Mouse (Mus musculus) lung, postnatal 0 days (tissue): ENCODE data around the gene Radil. TPM values are rescaled to one million over a fixed set of nuclear protein-coding genes. Genes with fewer than 3 reads are reported as not detected.

Experiments used
- ATAC-seq: fragments of 200-750 bp; cut with Nextera tagmentation; 2 replicates; pipeline ENCODE4 v1.8.0; 2017; ENCODE audit warnings: moderate library complexity
- DNase-seq: peaks from one replicate; pipeline ENCODE4 v3.0.0-alpha.2; 2016; ENCODE audit warnings: low spot score
- H3K27ac ChIP-seq: fragments of 300-500 bp; sonication (generic); 2 replicates; pipeline ENCODE4 v1.5.1; 2014; ENCODE audit warnings: antibody characterized with exemption, mild to moderate bottlenecking, low read length, mixed read lengths
- H3K27me3 ChIP-seq: fragments of 300-500 bp; sonication (generic); replicated peaks from 2 replicates; pipeline ENCODE4 v1.6.1; 2014; ENCODE audit warnings: low read length, mixed read lengths; ENCODE audit not compliant: insufficient read depth
- H3K36me3 ChIP-seq: fragments of 300-500 bp; sonication (generic); 2 replicates; pipeline ENCODE4 v1.6.1; 2014; ENCODE audit warnings: low read length, mixed read lengths; ENCODE audit not compliant: insufficient read depth
- H3K4me1 ChIP-seq: fragments of 300-500 bp; sonication (generic); 2 replicates; pipeline ENCODE4 v1.6.1; 2014; ENCODE audit warnings: antibody characterized with exemption, low read depth, low read length, mixed read lengths; ENCODE audit not compliant: insufficient read depth
- H3K4me2 ChIP-seq: fragments of 300-500 bp; sonication (generic); replicated peaks from 2 replicates; pipeline ENCODE4 v1.6.1; 2014; ENCODE audit warnings: low read depth, mild to moderate bottlenecking, low read length, moderate library complexity, mixed read lengths
- H3K4me3 ChIP-seq: fragments of 300-500 bp; sonication (generic); 2 replicates; pipeline ENCODE4 v1.5.1; 2014; ENCODE audit warnings: low read depth, low read length
- H3K9ac ChIP-seq: fragments of 300-500 bp; sonication (generic); replicated peaks from 2 replicates; pipeline ENCODE4 v1.6.1; 2014; ENCODE audit warnings: low read depth, mild to moderate bottlenecking
- H3K9me3 ChIP-seq: fragments of 300-500 bp; sonication (generic); 2 replicates; pipeline ENCODE4 v1.6.1; 2016; ENCODE audit warnings: low read length, mixed read lengths
- CTCF ChIP-seq: IDR thresholded peaks from 2 replicates; pipeline ENCODE4 v1.5.1; 2016; ENCODE audit warnings: antibody characterized with exemption, mild to moderate bottlenecking
- EP300 ChIP-seq: IDR thresholded peaks from 2 replicates; pipeline ENCODE4 v1.6.1; 2016; ENCODE audit warnings: antibody characterized with exemption, mild to moderate bottlenecking, control low read depth
- WGBS: fragments of 180-500 bp; shearing (Covaris S2); extraction: QIAGEN DNeasy Blood & Tissue Kit; methylation state at CpG from one replicate; pipeline ENCODE4 v1.1.7; 2014; 5-methylcytosine and 5-hydroxymethylcytosine counted together
- polyA plus RNA-seq: library from polyadenylated mRNA; unstranded; fragments of >200 nt; fragmentation: Nextera tagmentation; extraction: Ambion mirVana; gene quantifications from 2 replicates; pipeline ENCODE4 v1.2.1, GENCODE M21; 2015

Radil gene
- polyA plus RNA-seq, 1 experiment from 2014 or later: 13.5 TPM

- Histone ChIP-seq H3K4me3 (no peak overlapping the region), H3K4me1 (peaks cover 15% of the 10 kb centered on the region), H3K9me3 (no peaks in the 10 kb centered on the region), H3K27ac (peak overlapping the region; percentile 92; the same call in 1 of the 2 replicates), H3K36me3 (no peaks in the 10 kb centered on the region), H3K4me2 (0 out of 2 replicates have a peak overlapping the region, but pooled peaks have one; percentile 66), H3K9ac (no peak overlapping the region), H3K27me3 (no peaks in the 10 kb centered on the region)
- DNase-seq (no peak), ATAC-seq (no peak)
- no peak for TF ChIP-seq EP300
- TF ChIP-seq CTCF: no peak
- WGBS: 74% methylated on average over 7 of the region's 7 CpGs
Measured at GRCm38 (mm10) chr5:142442045-142442440, 108.9 kb downstream of the Radil start.

GRCm38 (mm10) chr5:142441332-142442044 is 109.4 kb downstream of the Radil start:
- no peak overlapping the region for H3K9ac ChIP-seq
- no peak for ATAC-seq
- H3K27me3 ChIP-seq: no peaks in the 10 kb centered on the region
- H3K36me3 ChIP-seq: no peaks in the 10 kb centered on the region
- 37% methylated on average over 22 of the region's 22 CpGs for WGBS
- H3K4me2 ChIP-seq: peak overlapping the region; percentile 66
- H3K27ac ChIP-seq: peak overlapping the region; percentile 92
- DNase-seq: no peak
- H3K4me1 ChIP-seq: peaks cover 15% of the 10 kb centered on the region
- 0 out of 2 replicates have a peak overlapping the region, but pooled peaks have one; percentile 19 for H3K4me3 ChIP-seq
- H3K9me3 ChIP-seq: no peaks in the 10 kb centered on the region
- no peak for TF ChIP-seq CTCF
- TF ChIP-seq EP300: no peak

GRCm38 (mm10) chr5:142440451-142441147 is 110.3 kb downstream of the Radil start:
- H3K4me2 ChIP-seq: peak overlapping the region; percentile 66
- peaks cover 13% of the 10 kb centered on the region for H3K4me1 ChIP-seq
- ATAC-seq (peak; percentile 96), DNase-seq (peak; percentile 99)
- H3K27me3 ChIP-seq: no peaks in the 10 kb centered on the region
- no peaks in the 10 kb centered on the region for H3K9me3 ChIP-seq
- 0% methylated on average over 17 of the region's 19 CpGs for WGBS
- H3K9ac ChIP-seq: peak overlapping the region; percentile 16; the same call in 1 of the 2 replicates
- peaks cover 5% of the 10 kb centered on the region for H3K36me3 ChIP-seq
- peak overlapping the region; percentile 19; the same call in 1 of the 2 replicates for H3K4me3 ChIP-seq
- peak overlapping the region; percentile 92 for H3K27ac ChIP-seq
- TF ChIP-seq EP300 (peak; percentile 93), CTCF (no peak)

- Histone ChIP-seq H3K27me3 (no peaks in the 10 kb centered on the region), H3K9ac (peak overlapping the region; percentile 16; the same call in 1 of the 2 replicates), H3K36me3 (peaks cover 11% of the 10 kb centered on the region), H3K4me2 (peak overlapping the region; percentile 66), H3K9me3 (no peaks in the 10 kb centered on the region), H3K4me1 (peaks cover 12% of the 10 kb centered on the region), H3K27ac (peak overlapping the region; percentile 92), H3K4me3 (peak overlapping the region; percentile 19; the same call in 1 of the 2 replicates)
- ATAC-seq (peak; percentile 6; the same call in 1 of the 2 replicates), DNase-seq (peak; percentile 62)
- 2% methylated on average over 12 of the region's 12 CpGs for WGBS
- TF ChIP-seq EP300 (no peak), CTCF (no peak)
Measured at GRCm38 (mm10) chr5:142439911-142440432, 110.9 kb downstream of the Radil start.

GRCm38 (mm10) chr5:142438380-142438938 is 112.4 kb downstream of the Radil start:
- Histone ChIP-seq H3K9ac (no peak overlapping the region), H3K4me2 (no peak overlapping the region), H3K9me3 (no peaks in the 10 kb centered on the region), H3K27ac (no peak overlapping the region), H3K36me3 (peaks cover 11% of the 10 kb centered on the region), H3K4me1 (peaks cover 9% of the 10 kb centered on the region), H3K4me3 (no peak overlapping the region), H3K27me3 (no peaks in the 10 kb centered on the region)
- DNase-seq (peak; percentile 47), ATAC-seq (no peak)
- WGBS: 73% methylated on average over 16 of the region's 16 CpGs
- no peak for TF ChIP-seq CTCF
- TF ChIP-seq EP300: no peak

- no peak overlapping the region for H3K9ac ChIP-seq
- H3K36me3 ChIP-seq: peaks cover 11% of the 10 kb centered on the region
Measured at GRCm38 (mm10) chr5:142435736-142436135, 115.2 kb downstream of the Radil start.

More at GRCm38 (mm10) chr5:142435736-142436135, 115.2 kb downstream of the Radil start:
- H3K4me3 ChIP-seq: no peak overlapping the region
- no peak for DNase-seq
- TF ChIP-seq EP300: no peak
- H3K9me3 ChIP-seq: no peaks in the 10 kb centered on the region
- WGBS: 93% methylated on average over 15 of the region's 15 CpGs
- H3K27me3 ChIP-seq: no peaks in the 10 kb centered on the region
- no peak overlapping the region for H3K27ac ChIP-seq
- no peak overlapping the region for H3K4me2 ChIP-seq
- H3K4me1 ChIP-seq: peaks cover 14% of the 10 kb centered on the region; the same call in 1 of the 2 replicates
- ATAC-seq: no peak

Other genes with a start within 250 kb of the Radil start
- gene Foxk1, start 149.6 kb downstream of the Radil start, polyA plus RNA-seq: 4.3 and 5.1 TPM in 2 replicates
- 6.2 and 7.2 TPM in 2 replicates for gene Ap5z1, start 87.2 kb downstream of the Radil start, polyA plus RNA-seq
- gene Papolb, start 21.0 kb downstream of the Radil start, polyA plus RNA-seq: 0.12 and 0.15 TPM in 2 replicates
- 0.05 TPM in 1 of 2 replicates, not detected in the other for gene Mmd2, start 57.7 kb upstream of the Radil start, polyA plus RNA-seq
- gene Wipi2, start 76.6 kb upstream of the Radil start, polyA plus RNA-seq: 25.7 and 26.6 TPM in 2 replicates
- 2.3 TPM in 2 replicates for gene Slc29a4, start 141.4 kb upstream of the Radil start, polyA plus RNA-seq